ENCODE assay signal across 7 mouse cellular contexts in the genomic region with DNA sequence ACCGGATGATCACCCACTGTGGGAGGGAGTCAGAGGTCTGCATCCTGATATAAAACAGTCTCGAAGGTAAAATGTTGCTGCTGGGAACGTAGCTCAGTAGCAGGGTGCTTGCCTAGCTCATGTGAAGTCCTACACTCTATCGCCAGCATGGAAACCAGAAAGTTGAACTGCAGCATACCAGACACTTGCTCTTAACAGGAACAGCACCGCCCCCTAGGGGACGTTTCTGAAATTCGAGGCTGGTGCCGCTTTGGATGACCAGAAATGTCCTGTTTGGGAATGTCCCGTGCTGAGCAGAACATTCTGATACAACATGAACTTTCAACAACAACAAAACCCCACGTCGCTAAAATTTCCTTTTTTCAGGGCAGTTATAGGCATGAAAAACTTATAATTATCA. TPM values are rescaled to one million over a fixed set of nuclear protein-coding genes. Genes with fewer than 3 reads are reported as not detected.
DNase-seq lines count a peak whose midpoint lies in the region; ATAC-seq and TF ChIP-seq lines count a peak whose summit lies in the region.

No protein-coding gene starts in this region.

- peak; percentile 42; the same call in 1 of the 2 replicates for TF ChIP-seq EP300 in heart, postnatal 0 days (IDR thresholded peaks at IDR 0.05; ENCODE audit: low read depth)

- intact Hi-C loops in left cerebral cortex, adult 2 months (cut with DNase I), result loop anchor here (1.0 to 2.0 kb wide), 3 partner anchors 19 to 115 kb away; a partner anchor contains a TSS

- peak; percentile 93 for DNase-seq in ES-CJ7 (ENCODE audit: low read depth, low spot score)
- peak; percentile 96 for DNase-seq in adrenal gland, postnatal 10 days
- DNase-seq in embryonic facial prominence, embryonic 11.5 days (ENCODE audit: low spot score), result peak; percentile 96
- peak; percentile 93 for DNase-seq in heart, postnatal 0 days (ENCODE audit: low spot score)
- peak; percentile 82 to 89 for DNase-seq in left cerebral cortex, adult 2 months (ENCODE audit: extremely low spot score in 1 of 2, low spot score in 2 of 2)
- DNase-seq in spleen, postnatal 10 days (ENCODE audit: low spot score in 2 of 2), result peak; percentile 90 to 94

- no peak overlapping the region for H3K4me3 ChIP-seq in embryonic facial prominence, embryonic 11.5 days (ENCODE audit: low read depth, low read length)
- no peak overlapping the region for H3K4me3 ChIP-seq in heart, postnatal 0 days (ENCODE audit: low read depth, low read length)
- no peak overlapping the region for H3K4me3 ChIP-seq in left cerebral cortex, adult 2 months
- H3K4me3 ChIP-seq in megakaryocyte, embryonic 14.5 days (replicated peaks), result peak overlapping the region; percentile 69

- ATAC-seq in embryonic facial prominence, embryonic 11.5 days (replicated peaks; ENCODE audit: insufficient number of reproducible peaks, low FRiP score, low TSS enrichment, low read depth), result no peak
- peak; percentile 10; the same call in 1 of the 2 replicates for ATAC-seq in heart, postnatal 0 days (ENCODE audit: insufficient read depth, low read depth)

- H3K27me3 ChIP-seq in embryonic facial prominence, embryonic 11.5 days (ENCODE audit: control insufficient read depth, insufficient read depth, low read length), result no peaks in the 10 kb centered on the region
- H3K27me3 ChIP-seq in heart, postnatal 0 days (ENCODE audit: control insufficient read depth, insufficient read depth, low read length), result no peaks in the 10 kb centered on the region
- peaks cover 20% of the 10 kb centered on the region for H3K27me3 ChIP-seq in megakaryocyte, embryonic 14.5 days (replicated peaks)

- H3K4me2 ChIP-seq in embryonic facial prominence, embryonic 11.5 days (ENCODE audit: low read depth, low read length), result no peak overlapping the region
- no peak overlapping the region for H3K4me2 ChIP-seq in heart, postnatal 0 days (ENCODE audit: low read depth, low read length)

- H3K27ac ChIP-seq in embryonic facial prominence, embryonic 11.5 days (replicated peaks; ENCODE audit: low read depth, low read length), result no peak overlapping the region
- peak overlapping the region; percentile 7; the same call in 1 of the 2 replicates for H3K27ac ChIP-seq in heart, postnatal 0 days (ENCODE audit: low read depth)
- H3K27ac ChIP-seq in left cerebral cortex, adult 2 months, result no peak overlapping the region

- no peaks in the 10 kb centered on the region for H3K9me3 ChIP-seq in embryonic facial prominence, embryonic 11.5 days (replicated peaks; ENCODE audit: control insufficient read depth, low read length)
- no peaks in the 10 kb centered on the region for H3K9me3 ChIP-seq in heart, postnatal 0 days (replicated peaks; ENCODE audit: control insufficient read depth, low read length)
- H3K9me3 ChIP-seq in megakaryocyte, embryonic 14.5 days, result no peaks in the 10 kb centered on the region

- H3K9ac ChIP-seq in embryonic facial prominence, embryonic 11.5 days (replicated peaks; ENCODE audit: low read length), result no peak overlapping the region
- H3K9ac ChIP-seq in heart, postnatal 0 days (replicated peaks; ENCODE audit: low read depth, low read length), result peak overlapping the region; percentile 21; the same call in 1 of the 2 replicates

- peak; percentile 88 for TF ChIP-seq CTCF in heart, postnatal 0 days (IDR thresholded peaks at IDR 0.05; ENCODE audit: low read depth)
- TF ChIP-seq CTCF in left cerebral cortex, adult 2 months (IDR thresholded peaks at IDR 0.05), result peak; percentile 89

- H3K36me3 ChIP-seq in embryonic facial prominence, embryonic 11.5 days (replicated peaks; ENCODE audit: control insufficient read depth, insufficient read depth, low read depth, low read length), result no peaks in the 10 kb centered on the region
- no peaks in the 10 kb centered on the region for H3K36me3 ChIP-seq in heart, postnatal 0 days (replicated peaks; ENCODE audit: control insufficient read depth, insufficient read depth, low read length)
- no peaks in the 10 kb centered on the region for H3K36me3 ChIP-seq in megakaryocyte, embryonic 14.5 days (replicated peaks; ENCODE audit: low read length)

- WGBS in embryonic facial prominence, embryonic 11.5 days, result 7% methylated on average over 11 of the region's 11 CpGs
- WGBS in heart, postnatal 0 days, result 6% methylated on average over 11 of the region's 11 CpGs

- H3K4me1 ChIP-seq in embryonic facial prominence, embryonic 11.5 days (ENCODE audit: control insufficient read depth, insufficient read depth, low read length), result no peaks in the 10 kb centered on the region
- 0 out of 2 replicates have a peak, but pooled peaks cover 3% of the 10 kb centered on the region for H3K4me1 ChIP-seq in heart, postnatal 0 days (ENCODE audit: control insufficient read depth, insufficient read depth)
- H3K4me1 ChIP-seq in megakaryocyte, embryonic 14.5 days, result peaks cover 41% of the 10 kb centered on the region

RNA-seq across cellular contexts. Expression of a gene that starts 4.0 kb away (rescaled TPM):
- 100 to 1,000 TPM; 327 to 377 TPM for total RNA-seq in adrenal gland, postnatal 10 days (2021)
- 168 and 185 TPM in 2 replicates for polyA plus RNA-seq in embryonic facial prominence, embryonic 11.5 days (2014; fragmentation: Nextera tagmentation; extraction: Ambion mirVana)
- total RNA-seq in heart, postnatal 0 days (2014; rRNA removed; ENCODE audit: low replicate concordance), result 281 and 322 TPM in 2 replicates
- polyA plus RNA-seq in heart, postnatal 0 days (2015; fragmentation: Nextera tagmentation; extraction: Ambion mirVana), result 267 and 269 TPM in 2 replicates
- total RNA-seq in left cerebral cortex, adult 2 months (2021), result 10 to 100 TPM; 65.7 to 68.6 TPM
- 164 and 165 TPM in 2 replicates for polyA plus RNA-seq in megakaryocyte, embryonic 14.5 days (2012; ENCODE audit: insufficient read depth, low replicate concordance)

RNA-seq across cellular contexts. Expression of a gene that starts 18.4 kb away (rescaled TPM):
- total RNA-seq in adrenal gland, postnatal 10 days (2021), result 100 to 1,000 TPM; 161 to 189 TPM
- polyA plus RNA-seq in embryonic facial prominence, embryonic 11.5 days (2014; fragmentation: Nextera tagmentation; extraction: Ambion mirVana), result 38.8 and 52.0 TPM in 2 replicates
- total RNA-seq in heart, postnatal 0 days (2014; rRNA removed; ENCODE audit: low replicate concordance), result 134 and 162 TPM in 2 replicates
- 174 and 176 TPM in 2 replicates for polyA plus RNA-seq in heart, postnatal 0 days (2015; fragmentation: Nextera tagmentation; extraction: Ambion mirVana)
- 10 to 100 TPM; 58.1 to 66.2 TPM for total RNA-seq in left cerebral cortex, adult 2 months (2021)
- 44.1 and 152 TPM in 2 replicates for polyA plus RNA-seq in megakaryocyte, embryonic 14.5 days (2012; ENCODE audit: insufficient read depth, low replicate concordance)

RNA-seq across cellular contexts. Expression of a gene that starts 18.5 kb away (rescaled TPM):
- total RNA-seq in adrenal gland, postnatal 10 days (2021), result 10 to 100 TPM; 21.2 to 34.3 TPM
- 11.8 and 12.1 TPM in 2 replicates for polyA plus RNA-seq in embryonic facial prominence, embryonic 11.5 days (2014; fragmentation: Nextera tagmentation; extraction: Ambion mirVana)
- 12.5 TPM in 1 of 2 replicates, not detected in the other for total RNA-seq in heart, postnatal 0 days (2014; rRNA removed; ENCODE audit: low replicate concordance)
- 0.74 and 0.92 TPM in 2 replicates for polyA plus RNA-seq in heart, postnatal 0 days (2015; fragmentation: Nextera tagmentation; extraction: Ambion mirVana)
- total RNA-seq in left cerebral cortex, adult 2 months (2021), result 100 to 1,000 TPM; 505 to 522 TPM
- polyA plus RNA-seq in megakaryocyte, embryonic 14.5 days (2012; ENCODE audit: insufficient read depth, low replicate concordance), result 3.8 and 6.6 TPM in 2 replicates

RNA-seq across cellular contexts. Expression of a gene that starts 35.8 kb away (rescaled TPM):
- total RNA-seq in adrenal gland, postnatal 10 days (2021), result 10 to 100 TPM; 12.3 to 15.3 TPM
- 8.6 and 8.8 TPM in 2 replicates for polyA plus RNA-seq in embryonic facial prominence, embryonic 11.5 days (2014; fragmentation: Nextera tagmentation; extraction: Ambion mirVana)
- 40.8 and 58.6 TPM in 2 replicates for total RNA-seq in heart, postnatal 0 days (2014; rRNA removed; ENCODE audit: low replicate concordance)
- polyA plus RNA-seq in heart, postnatal 0 days (2015; fragmentation: Nextera tagmentation; extraction: Ambion mirVana), result 1.7 and 1.8 TPM in 2 replicates
- 100 to 1,000 TPM; 117 to 123 TPM for total RNA-seq in left cerebral cortex, adult 2 months (2021)
- polyA plus RNA-seq in megakaryocyte, embryonic 14.5 days (2012; ENCODE audit: insufficient read depth, low replicate concordance), result 1.7 and 1.8 TPM in 2 replicates

RNA-seq across cellular contexts. Expression of a gene that starts 45.7 kb away (rescaled TPM):
- 10 to 100 TPM; 26.6 to 64.2 TPM for total RNA-seq in adrenal gland, postnatal 10 days (2021)
- polyA plus RNA-seq in embryonic facial prominence, embryonic 11.5 days (2014; fragmentation: Nextera tagmentation; extraction: Ambion mirVana), result 25.8 and 28.5 TPM in 2 replicates
- 1.9 and 7.5 TPM in 2 replicates for total RNA-seq in heart, postnatal 0 days (2014; rRNA removed; ENCODE audit: low replicate concordance)
- 1.3 and 3.1 TPM in 2 replicates for polyA plus RNA-seq in heart, postnatal 0 days (2015; fragmentation: Nextera tagmentation; extraction: Ambion mirVana)
- total RNA-seq in left cerebral cortex, adult 2 months (2021), result under 1 TPM; 0.16 to 0.43 TPM
- polyA plus RNA-seq in megakaryocyte, embryonic 14.5 days (2012; ENCODE audit: insufficient read depth, low replicate concordance), result 0.13 and 2.8 TPM in 2 replicates

Comparison
In these comparisons a context has a peak if more than half of its experiments do, and no peak if none do; other contexts are left out.
1. RNA of a gene that starts 18.5 kb away (total RNA-seq): 505 to 522 TPM in left cerebral cortex, adult 2 months; 21.2 to 34.3 TPM in adrenal gland, postnatal 10 days and 12.5 TPM in heart, postnatal 0 days; every median in the first group is over 10 times any median in the second.
2. Peak in every context shown above with its lines, with median percentiles within 50 percentile points of each other: DNase-seq.